Mouse (Mus musculus) cerebellum, adult 2 months (tissue): Measurements from ENCODE around the gene Atp8a1.

ENCODE experiments used
- CTCF ChIP-seq: fragments of 200-500 bp; IDR thresholded peaks from 2 replicates; pipeline ENCODE4 v1.5.1; 2011; ENCODE audit warnings: low read depth, mild to moderate bottlenecking, control low read depth, low read length, moderate library complexity, borderline replicate concordance; ENCODE audit not compliant: insufficient read depth
- POLR2A ChIP-seq: fragments of 200-500 bp; IDR thresholded peaks from 2 replicates; pipeline ENCODE4 v1.6.1; 2011; ENCODE audit warnings: low read length, control low read depth, borderline replicate concordance; ENCODE audit not compliant: insufficient read depth

DNA sequence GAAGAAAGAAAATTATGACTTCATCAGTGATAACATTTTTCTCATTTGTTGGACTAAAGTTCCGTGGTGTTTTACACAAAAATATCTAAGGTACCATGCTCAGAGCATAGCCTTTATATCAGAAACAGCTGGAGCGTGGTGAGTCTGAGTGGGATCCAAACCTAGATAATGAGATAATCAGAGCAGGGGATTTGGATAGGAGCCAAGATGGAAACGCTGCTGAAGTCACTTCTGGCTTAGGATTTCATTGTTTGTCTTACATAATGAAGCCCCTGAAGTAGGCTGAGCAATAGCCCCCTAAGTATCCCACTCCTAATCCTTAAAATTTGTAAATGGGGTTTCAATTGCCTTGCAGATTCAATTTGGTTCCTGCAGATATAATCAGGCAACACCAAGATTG is 24.2 kb upstream of the Atp8a1 start:
- TF ChIP-seq CTCF (no peak), POLR2A (no peak)
